8 mouse cellular contexts compared by ENCODE assay signal in genomic region chr2:29620301-29620827, GRCm38 (mm10). TPM values are rescaled to one million over a fixed set of nuclear protein-coding genes. Genes with fewer than 3 reads are reported as not detected.
DNase-seq lines count a peak whose midpoint lies in the region; ATAC-seq and TF ChIP-seq lines count a peak whose summit lies in the region.

No protein-coding gene starts in this region.

- H3K4me3 ChIP-seq in heart, adult 2 months: peak overlapping the region; percentile 79
- peak overlapping the region; percentile 59 for H3K4me3 ChIP-seq in C2C12 (ENCODE audit: insufficient read depth, poor library complexity, severe bottlenecking)
- peak overlapping the region; percentile 86 for H3K4me3 ChIP-seq in hindbrain, embryonic 14.5 days (replicated peaks; ENCODE audit: low read length)
- peak overlapping the region; percentile 84 for H3K4me3 ChIP-seq in midbrain, embryonic 13.5 days (replicated peaks)

- 4% methylated on average over 15 of the region's 15 CpGs for WGBS in heart, adult 2 months
- WGBS in hindbrain, embryonic 14.5 days: 1% methylated on average over 15 of the region's 15 CpGs
- 1% methylated on average over 15 of the region's 15 CpGs for WGBS in midbrain, embryonic 13.5 days

- H3K9ac ChIP-seq in heart, adult 2 months (ENCODE audit: low read depth, low read length): peak overlapping the region; percentile 92
- peak overlapping the region; percentile 86 for H3K9ac ChIP-seq in hindbrain, embryonic 14.5 days
- peak overlapping the region; percentile 93 for H3K9ac ChIP-seq in midbrain, embryonic 13.5 days (replicated peaks)

- H3K36me3 ChIP-seq in heart, adult 2 months (ENCODE audit: control insufficient read depth, insufficient read depth, low read length): no peaks in the 10 kb centered on the region
- H3K36me3 ChIP-seq in C2C12 (ENCODE audit: control insufficient read depth, insufficient read depth): no peaks in the 10 kb centered on the region
- no peaks in the 10 kb centered on the region for H3K36me3 ChIP-seq in hindbrain, embryonic 14.5 days (replicated peaks; ENCODE audit: control insufficient read depth, insufficient read depth)
- no peaks in the 10 kb centered on the region for H3K36me3 ChIP-seq in midbrain, embryonic 13.5 days

- peaks cover 46% of the 10 kb centered on the region for H3K79me3 ChIP-seq in C2C12 (ENCODE audit: low read depth)

- intact Hi-C loops in heart, adult 2 months (cut with DNase I): loop anchor here (1.0 kb wide), 1 partner anchor 13 kb away; no protein-coding TSS in a partner anchor
- intact Hi-C loops in heart, postnatal 14 days (cut with DNase I): loop anchor here (2.0 kb wide), 1 partner anchor 24 kb away; no protein-coding TSS in a partner anchor

- H3K27ac ChIP-seq in heart, adult 2 months: peak overlapping the region; percentile 93
- H3K27ac ChIP-seq in hindbrain, embryonic 14.5 days: peak overlapping the region; percentile 88
- H3K27ac ChIP-seq in midbrain, embryonic 13.5 days: peak overlapping the region; percentile 93

- peak overlapping the region; percentile 90 for H3K4me2 ChIP-seq in hindbrain, embryonic 14.5 days (replicated peaks)
- peak overlapping the region; percentile 92 for H3K4me2 ChIP-seq in midbrain, embryonic 13.5 days (replicated peaks)

- TF ChIP-seq EP300 in heart, adult 2 months (IDR thresholded peaks at IDR 0.05; ENCODE audit: insufficient read depth, low read depth, low read length): no peak

- TF ChIP-seq POLR2A in heart, adult 2 months (IDR thresholded peaks at IDR 0.05; ENCODE audit: insufficient read depth, low read depth, low read length): no peak

- H3ac ChIP-seq in C2C12 (ENCODE audit: control insufficient read depth, insufficient read length, low read depth): peak overlapping the region; percentile 92

- H3K27me3 ChIP-seq in heart, adult 2 months (ENCODE audit: control insufficient read depth, insufficient read depth, low read length): no peaks in the 10 kb centered on the region
- no peaks in the 10 kb centered on the region for H3K27me3 ChIP-seq in C2C12 (ENCODE audit: control insufficient read depth, insufficient read depth, insufficient read length)
- no peaks in the 10 kb centered on the region for H3K27me3 ChIP-seq in hindbrain, embryonic 14.5 days (ENCODE audit: control insufficient read depth, insufficient read depth, low read length)
- no peaks in the 10 kb centered on the region for H3K27me3 ChIP-seq in midbrain, embryonic 13.5 days

- H3K9me3 ChIP-seq in hindbrain, embryonic 14.5 days (ENCODE audit: control insufficient read depth, low read length): no peaks in the 10 kb centered on the region
- no peaks in the 10 kb centered on the region for H3K9me3 ChIP-seq in midbrain, embryonic 13.5 days

- H3K4me1 ChIP-seq in heart, adult 2 months (ENCODE audit: control insufficient read depth, insufficient read depth, low read length): peaks cover 27% of the 10 kb centered on the region
- peaks cover 18% of the 10 kb centered on the region for H3K4me1 ChIP-seq in hindbrain, embryonic 14.5 days (replicated peaks; ENCODE audit: control insufficient read depth, insufficient read depth, low read length)
- H3K4me1 ChIP-seq in midbrain, embryonic 13.5 days (replicated peaks): peaks cover 35% of the 10 kb centered on the region

- DNase-seq in heart, adult 2 months: peak in 1 of 2 experiments; percentile 33
- DNase-seq in heart, postnatal 14 days: no peak
- peak; percentile 46 for DNase-seq in c-Kit-positive CD71-positive TER-119-negative erythroid progenitor cells, embryonic 14.5 days (ENCODE audit: low read depth)
- no peak for DNase-seq in hindbrain, embryonic 14.5 days (ENCODE audit: low spot score)
- DNase-seq in adrenal gland, adult (ENCODE audit: inconsistent age in 2 of 2, low spot score in 1 of 2): no peak
- no peak for DNase-seq in urinary bladder, postnatal 36 days (ENCODE audit: low spot score in 2 of 2)

- ATAC-seq in hindbrain, embryonic 14.5 days (ENCODE audit: low FRiP score): 0 out of 2 replicates have a peak, but pooled peaks have one; percentile 48
- ATAC-seq in midbrain, embryonic 13.5 days: 0 out of 2 replicates have a peak, but pooled peaks have one; percentile 40

- no peak for TF ChIP-seq CTCF in heart, adult 2 months (IDR thresholded peaks at IDR 0.05)
- no peak for TF ChIP-seq CTCF in C2C12 (IDR thresholded peaks at IDR 0.05; ENCODE audit: control insufficient read depth, insufficient read depth, insufficient read length)

- H3K79me2 ChIP-seq in heart, adult 2 months (replicated peaks; ENCODE audit: control insufficient read depth, insufficient read depth, low read length): peaks cover 3% of the 10 kb centered on the region
- H3K79me2 ChIP-seq in C2C12 (ENCODE audit: control insufficient read depth, insufficient read depth): peaks cover 56% of the 10 kb centered on the region

TF ChIP-seq in C2C12, 6 proteins besides CTCF, POLR2A, EP300 and RAD21:
- TF ChIP-seq MYOD1 (IDR thresholded peaks at IDR 0.05; ENCODE audit: control insufficient read depth, insufficient read length, low read depth) (no peak), MAX (IDR thresholded peaks at IDR 0.05) (no peak), FOSL1 (IDR thresholded peaks at IDR 0.05; ENCODE audit: insufficient read depth, low read length, poor library complexity, severe bottlenecking) (no peak), USF1 (IDR thresholded peaks at IDR 0.05; ENCODE audit: low read depth) (no peak), CEBPB (IDR thresholded peaks at IDR 0.05; ENCODE audit: low read depth) (no peak), MYOG (IDR thresholded peaks at IDR 0.05; ENCODE audit: control insufficient read depth, extremely low read depth, insufficient read length) (no peak)

RNA-seq across cellular contexts. Expression of gene Rapgef1, which starts 0.8 kb away (rescaled TPM):
- 100 to 1,000 TPM in 1 of 2 experiments, 10 to 100 TPM in 1; 96.7 to 116 TPM for total RNA-seq in heart, adult 2 months (2021)
- 65.0 and 86.1 TPM in 2 replicates for polyA plus RNA-seq in heart, adult 2 months (2012; rRNA removed)
- 10 to 100 TPM; 89.6 to 91.6 TPM for total RNA-seq in heart, postnatal 14 days (2021)
- polyA plus RNA-seq in C2C12 (2012; fragmentation: generic; extraction: Trizol): 48.9 TPM
- 19.9 and 22.3 TPM in 2 replicates for polyA plus RNA-seq in hindbrain, embryonic 14.5 days (2014; fragmentation: Nextera tagmentation; extraction: Ambion mirVana)
- 16.7 and 19.8 TPM in 2 replicates for polyA plus RNA-seq in midbrain, embryonic 13.5 days (2015; fragmentation: Nextera tagmentation; extraction: Ambion mirVana)
